Mouse (Mus musculus): Measurements from ENCODE around the gene Lyzl4.
A peak's percentile ranks its signal among the peaks of the same experiment; 100 is the strongest.

Lyzl4 gene

GRCm38 (mm10) chr9:121647026-121647425 lies 5.1 kb upstream of the Lyzl4 start:
- no peak for DNase-seq (ENCODE audit: low spot score in 2 of 2)

- DNase-seq (ENCODE audit: low spot score in 2 of 2): no peak
Measured at GRCm38 (mm10) chr9:121644855-121645254, 3.0 kb upstream of the Lyzl4 start.

- DNase-seq (ENCODE audit: low spot score in 2 of 2): peak in 1 of 2 experiments; percentile 49
Measured at GRCm38 (mm10) chr9:121642401-121643181, 695 bp upstream of the Lyzl4 start, which contains the start of gene Vipr1. Vipr1 (plus strand) TSS chr9:121642716.

DNA sequence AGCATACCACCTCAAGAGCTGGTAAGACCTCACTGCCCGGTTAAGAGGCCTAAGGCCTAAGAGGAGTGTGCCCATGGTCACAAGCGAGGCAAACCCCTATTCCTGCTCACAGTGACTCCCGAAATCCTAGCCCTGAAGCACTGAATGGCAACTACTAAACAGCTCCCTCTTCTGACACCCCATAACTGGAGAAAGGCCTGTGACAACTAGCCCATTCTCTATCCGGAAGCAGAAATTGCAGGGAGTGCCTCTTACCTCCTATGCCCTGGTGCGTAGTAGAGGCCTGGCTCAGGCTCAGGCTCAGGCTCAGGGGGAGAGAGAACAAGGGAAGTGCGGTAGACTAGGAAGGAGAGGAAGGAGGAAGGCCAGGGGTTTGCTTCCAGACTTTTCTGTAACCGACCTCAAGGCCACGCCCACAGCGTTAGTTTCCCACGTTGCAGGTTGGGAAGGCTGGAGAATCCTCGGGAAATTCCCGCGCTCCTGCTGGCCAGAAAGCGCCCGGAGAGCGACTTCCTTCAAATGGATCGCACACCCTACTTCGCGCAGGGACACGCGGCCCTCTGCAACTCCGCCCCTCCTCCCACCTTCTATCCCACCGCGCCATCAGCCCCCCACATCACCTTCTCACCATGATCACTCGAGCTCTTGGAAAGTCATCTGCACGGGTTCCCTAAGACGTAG lies 521 bp downstream of the Lyzl4 start:
- DNase-seq (ENCODE audit: low spot score in 2 of 2): no peak

DNA sequence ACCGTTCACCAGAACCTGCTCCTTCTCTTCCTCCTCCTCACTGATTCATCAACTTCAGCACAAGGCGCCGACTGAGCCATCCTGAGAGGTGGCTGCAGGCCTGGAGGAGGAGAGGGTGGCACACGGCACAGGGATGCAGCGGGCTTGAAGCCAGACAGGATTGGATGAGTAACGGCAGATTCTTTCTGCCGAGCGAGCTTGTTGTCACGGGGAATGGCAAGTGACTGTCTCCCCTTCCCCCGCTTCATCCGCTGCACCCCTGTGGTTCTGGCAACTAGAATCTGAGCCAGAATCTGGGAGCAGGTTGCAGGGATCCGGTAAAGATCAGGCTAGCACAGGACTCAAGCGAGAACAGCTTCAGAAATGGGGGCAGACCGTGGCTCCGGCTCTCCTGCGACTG lies 2.1 kb downstream of the Lyzl4 start:
- DNase-seq (ENCODE audit: low spot score in 2 of 2): no peak

- no peak for DNase-seq (ENCODE audit: low spot score in 2 of 2)
Measured at GRCm38 (mm10) chr9:121635835-121636576, 5.9 kb downstream of the Lyzl4 start.

- DNase-seq (ENCODE audit: low spot score in 2 of 2): no peak
Measured at GRCm38 (mm10) chr9:121633306-121633705, 8.6 kb downstream of the Lyzl4 start.

GRCm38 (mm10) chr9:121632891-121633290 lies 9.0 kb downstream of the Lyzl4 start:
- DNase-seq (ENCODE audit: low spot score in 2 of 2): no peak

DNA sequence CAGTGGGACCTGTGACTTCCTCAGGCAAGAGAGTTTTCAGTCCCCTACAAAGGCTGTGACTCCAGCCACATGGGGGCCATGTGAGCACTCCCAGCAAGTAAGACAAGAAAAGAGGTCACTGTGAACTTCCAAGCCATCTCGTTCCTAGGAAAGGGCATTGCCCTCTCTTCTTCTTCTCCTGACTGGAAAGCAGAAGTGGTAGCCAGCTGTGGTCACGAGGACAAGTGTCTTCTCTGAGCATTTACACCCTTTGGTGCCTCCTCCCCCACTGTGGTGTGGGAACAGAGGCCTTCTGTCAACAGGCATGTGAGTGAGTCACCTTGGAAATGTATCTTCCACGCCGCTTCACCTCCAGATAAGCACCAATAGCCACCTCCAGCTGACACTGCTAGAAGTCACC lies 9.9 kb downstream of the Lyzl4 start:
- DNase-seq (ENCODE audit: low spot score in 2 of 2): no peak

GRCm38 (mm10) chr9:121630627-121631026 lies 11.3 kb downstream of the Lyzl4 start:
- no peak for DNase-seq (ENCODE audit: low spot score in 2 of 2)

DNA sequence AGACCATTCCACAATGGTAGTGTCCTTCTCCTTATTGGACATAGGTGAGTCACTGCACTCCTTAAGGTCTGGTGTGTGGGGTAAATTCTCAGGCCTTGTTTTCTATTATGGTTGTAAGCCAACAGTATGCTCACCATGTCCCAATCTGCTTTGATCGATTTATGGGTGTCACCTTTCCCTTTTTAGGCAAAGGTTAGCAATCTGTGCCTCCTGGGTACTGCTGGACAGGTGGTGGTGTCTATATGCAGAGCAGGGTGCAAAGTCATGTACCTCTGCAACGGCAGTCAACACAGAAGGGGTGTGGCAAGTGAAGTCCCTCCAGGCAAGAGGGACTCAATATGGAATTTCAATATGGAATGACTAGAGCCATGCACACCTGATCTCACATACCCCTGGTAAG lies 17.0 kb downstream of the Lyzl4 start:
- DNase-seq (ENCODE audit: low spot score in 2 of 2): no peak

- no peak for DNase-seq (ENCODE audit: low spot score in 2 of 2)
Measured at GRCm38 (mm10) chr9:121623235-121623634, 18.7 kb downstream of the Lyzl4 start.

GRCm38 (mm10) chr9:121619441-121619840 lies 22.5 kb downstream of the Lyzl4 start:
- DNase-seq (ENCODE audit: low spot score in 2 of 2): no peak

GRCm38 (mm10) chr9:121616471-121616870 lies 25.4 kb downstream of the Lyzl4 start:
- DNase-seq (ENCODE audit: low spot score in 2 of 2): no peak

- no peak for DNase-seq (ENCODE audit: low spot score in 2 of 2)
Measured at GRCm38 (mm10) chr9:121614241-121614757, 27.6 kb downstream of the Lyzl4 start.

- DNase-seq (ENCODE audit: low spot score in 2 of 2): no peak
Measured at GRCm38 (mm10) chr9:121613192-121613591, 28.7 kb downstream of the Lyzl4 start.

- no peak for DNase-seq (ENCODE audit: low spot score in 2 of 2)
Measured at GRCm38 (mm10) chr9:121609381-121609780, 32.5 kb downstream of the Lyzl4 start.

GRCm38 (mm10) chr9:121606498-121607096 lies 35.3 kb downstream of the Lyzl4 start:
- no peak for DNase-seq (ENCODE audit: low spot score in 2 of 2)

GRCm38 (mm10) chr9:121605414-121606278 lies 36.2 kb downstream of the Lyzl4 start:
- peak; percentile 54 to 72 for DNase-seq (ENCODE audit: low spot score in 2 of 2)

DNA sequence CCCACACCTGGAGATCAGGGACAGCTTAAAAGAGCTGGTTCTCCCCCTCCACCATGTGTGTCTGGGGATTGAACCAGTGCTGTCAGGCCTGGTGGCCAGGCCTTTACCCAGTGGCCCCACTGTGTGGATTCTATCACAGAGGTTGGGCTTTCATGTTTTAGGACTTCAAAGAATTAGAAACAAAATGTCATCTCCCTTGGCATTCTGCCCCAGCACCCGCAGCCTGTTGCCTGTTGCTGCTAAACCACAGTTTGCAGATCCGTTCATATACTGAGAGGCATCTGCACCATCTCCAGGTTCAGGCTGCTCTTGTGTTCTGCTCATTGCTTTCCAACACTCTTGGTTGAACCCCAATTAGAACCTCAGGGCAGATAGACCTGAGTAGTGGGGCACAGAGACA lies 39.5 kb downstream of the Lyzl4 start:
- DNase-seq (ENCODE audit: low spot score in 2 of 2): no peak
